Mouse (Mus musculus) small intestine, adult 10 weeks (tissue): ENCODE results near the gene Cx3cl1. TPM values are rescaled to one million over a fixed set of nuclear protein-coding genes. Genes with fewer than 3 reads are reported as not detected.

Experiments
- polyA plus RNA-seq: library from polyadenylated mRNA; stranded (reverse); fragments of 350-450 nt; fragmentation: Illumina TruSeq; extraction: RNeasy Lipid Tissue Mini Kit (QIAGEN cat#74804); gene quantifications from one replicate; pipeline ENCODE4 v1.2.3, GENCODE M21; 2014; ENCODE audit warnings: low replicate concordance

Cx3cl1 gene
- 2.0 TPM for polyA plus RNA-seq

DNA sequence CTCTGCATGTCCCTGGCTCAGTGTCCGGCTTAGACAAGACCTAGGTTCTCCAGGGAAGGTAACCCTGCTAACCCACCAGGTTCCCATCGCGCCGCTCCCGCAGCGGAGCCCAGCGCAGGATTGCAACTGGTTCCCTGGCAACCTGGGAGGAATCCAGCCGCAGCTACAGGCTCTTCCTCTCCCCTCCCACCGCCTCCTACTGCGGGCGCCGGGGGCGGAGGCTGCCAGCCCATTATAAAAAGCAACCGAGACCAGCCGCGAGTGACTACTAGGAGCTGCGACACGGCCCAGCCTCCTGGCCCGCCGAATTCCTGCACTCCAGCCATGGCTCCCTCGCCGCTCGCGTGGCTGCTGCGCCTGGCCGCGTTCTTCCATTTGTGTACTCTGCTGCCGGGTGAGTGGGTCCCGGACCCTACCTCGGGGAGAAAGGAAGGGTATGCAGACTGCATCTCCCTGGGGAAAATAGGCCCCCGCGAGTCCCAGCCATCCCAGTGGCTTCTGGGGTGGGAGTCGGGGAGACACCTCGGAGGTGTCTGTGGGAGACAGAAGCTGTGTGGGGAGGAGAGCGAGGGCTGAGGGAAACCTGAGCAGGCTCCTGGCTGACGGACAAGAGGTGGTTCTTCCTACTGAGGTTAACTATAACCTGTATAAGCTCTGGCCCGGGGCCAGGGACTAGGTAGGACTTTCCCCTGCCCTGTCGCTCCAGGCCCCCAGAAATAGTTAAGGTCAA lies at the start of gene Cx3cl1:
Cx3cl1 (plus strand) TSS at position 69 of the 730 bp plus-strand sequence.

GRCm38 (mm10) chr8:94745476-94746184 lies 26.2 kb upstream of the Cx3cl1 start, which contains the start of gene Ccl22:
Gene Ccl22 (plus strand): TSS chr8:94745590.

DNA sequence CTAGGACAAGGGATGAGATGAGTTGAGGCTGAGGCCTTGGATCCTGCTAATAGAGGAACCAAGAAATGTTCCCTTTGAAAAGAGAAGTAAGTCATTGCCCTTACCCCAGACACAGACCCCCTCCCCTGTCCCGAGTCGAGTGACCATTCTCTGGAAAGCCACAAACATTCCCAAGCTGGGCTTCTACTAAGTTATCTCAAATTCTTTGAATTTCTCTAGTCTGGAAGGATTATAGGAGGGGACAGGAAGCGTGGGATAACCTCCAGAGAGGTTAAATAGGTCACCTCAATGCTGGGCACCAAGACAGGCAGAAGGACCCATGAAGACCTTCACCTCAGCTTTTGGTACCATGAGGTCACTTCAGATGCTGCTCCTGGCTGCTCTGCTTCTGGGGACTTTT lies 38.3 kb downstream of the Cx3cl1 start, which contains the start of gene Ccl17:
Ccl17 (plus strand) TSS at position 301 of the 400 bp plus-strand sequence.

Other genes starting within 250 kb of the Cx3cl1 start
- 11.6 TPM for gene Cpne2, start 239.0 kb upstream of the Cx3cl1 start, polyA plus RNA-seq
- 42.4 TPM for gene Rspry1, start 170.1 kb upstream of the Cx3cl1 start, polyA plus RNA-seq
- 56.4 TPM for gene Fam192a, start 170.0 kb upstream of the Cx3cl1 start, polyA plus RNA-seq
- gene Arl2bp, start 105.4 kb upstream of the Cx3cl1 start, polyA plus RNA-seq: 167 TPM
- gene Pllp, start 75.7 kb upstream of the Cx3cl1 start, polyA plus RNA-seq: 2.6 TPM
- 7.0 TPM for gene Ccl22, start 26.4 kb upstream of the Cx3cl1 start, polyA plus RNA-seq
- not detected for gene Ccl17, start 38.4 kb downstream of the Cx3cl1 start, polyA plus RNA-seq
- 7.1 TPM for gene Coq9, start 66.3 kb downstream of the Cx3cl1 start, polyA plus RNA-seq
- 10.5 TPM for gene Ciapin1, start 66.3 kb downstream of the Cx3cl1 start, polyA plus RNA-seq
- 2.0 TPM for gene Polr2c, start 85.4 kb downstream of the Cx3cl1 start, polyA plus RNA-seq
- gene Dok4, start 104.3 kb downstream of the Cx3cl1 start, polyA plus RNA-seq: 6.8 TPM
- gene Ccdc102a, start 146.1 kb downstream of the Cx3cl1 start, polyA plus RNA-seq: not detected
- 0.41 TPM for gene Adgrg5, start 151.7 kb downstream of the Cx3cl1 start, polyA plus RNA-seq
- gene Adgrg1, start 202.7 kb downstream of the Cx3cl1 start, polyA plus RNA-seq: 1.0 TPM
- 0.48 TPM for gene Adgrg3, start 245.7 kb downstream of the Cx3cl1 start, polyA plus RNA-seq